Mouse (Mus musculus) midbrain, embryonic 16.5 days (tissue): ENCODE results near the gene Gm5617. TPM values are rescaled to one million over a fixed set of nuclear protein-coding genes. Genes with fewer than 3 reads are reported as not detected.
A peak's percentile ranks its signal among the peaks of the same experiment; 100 is the strongest.
"Not testable (repeated sequence)": the region's sequence is repeated elsewhere in the genome, so short reads cannot be mapped to it uniquely, and the experiment has no call there.

ENCODE experiments used
- ATAC-seq: fragments of 200-750 bp; cut with Nextera tagmentation; 2 replicates; pipeline ENCODE4 v1.8.0; 2017; ENCODE audit warnings: moderate TSS enrichment
- H3K27ac ChIP-seq: fragments of 300-500 bp; sonication (generic); 2 replicates; pipeline ENCODE4 v1.5.1; 2014; ENCODE audit warnings: mild to moderate bottlenecking, low read length, mixed read lengths
- H3K27me3 ChIP-seq: fragments of 300-500 bp; sonication (generic); 2 replicates; pipeline ENCODE4 v1.6.1; 2014; ENCODE audit warnings: low read depth, low read length, mixed read lengths; ENCODE audit not compliant: control insufficient read depth, insufficient read depth
- H3K36me3 ChIP-seq: fragments of 300-500 bp; sonication (generic); 2 replicates; pipeline ENCODE4 v1.6.1; 2014; ENCODE audit warnings: mild to moderate bottlenecking, low read length, moderate library complexity, mixed read lengths; ENCODE audit not compliant: control insufficient read depth, insufficient read depth
- H3K4me1 ChIP-seq: fragments of 300-500 bp; sonication (generic); 2 replicates; pipeline ENCODE4 v1.6.1; 2014; ENCODE audit warnings: mild to moderate bottlenecking, low read length, mixed read lengths; ENCODE audit not compliant: control insufficient read depth, insufficient read depth
- H3K4me2 ChIP-seq: fragments of 300-500 bp; sonication (generic); 2 replicates; pipeline ENCODE4 v1.6.1; 2014; ENCODE audit warnings: mild to moderate bottlenecking, low read length, mixed read lengths
- H3K4me3 ChIP-seq: fragments of 300-500 bp; sonication (generic); 2 replicates; pipeline ENCODE4 v1.5.1; 2014; ENCODE audit warnings: low read depth, mild to moderate bottlenecking, low read length, moderate library complexity, mixed read lengths
- H3K9ac ChIP-seq: fragments of 300-500 bp; sonication (generic); 2 replicates; pipeline ENCODE4 v1.6.1; 2014; ENCODE audit warnings: low read depth, low read length, mixed read lengths
- H3K9me3 ChIP-seq: fragments of 300-500 bp; sonication (generic); replicated peaks from 2 replicates; pipeline ENCODE4 v1.6.1; 2014; ENCODE audit warnings: mild to moderate bottlenecking, low read length, mixed read lengths; ENCODE audit not compliant: control insufficient read depth, poor library complexity, severe bottlenecking
- WGBS: fragments of 180-500 bp; shearing (Covaris S2); extraction: QIAGEN DNeasy Blood & Tissue Kit; methylation state at CpG from one replicate; pipeline ENCODE4 v1.1.7; 2014; 5-methylcytosine and 5-hydroxymethylcytosine counted together
- polyA plus RNA-seq: library from polyadenylated mRNA; unstranded; fragments of >200 nt; fragmentation: Nextera tagmentation; extraction: Ambion mirVana; gene quantifications from 2 replicates; pipeline ENCODE4 v1.2.1, GENCODE M21; 2015

Gene Gm5617
- polyA plus RNA-seq, 1 experiment from 2014 or later, result 21.0 TPM

DNA sequence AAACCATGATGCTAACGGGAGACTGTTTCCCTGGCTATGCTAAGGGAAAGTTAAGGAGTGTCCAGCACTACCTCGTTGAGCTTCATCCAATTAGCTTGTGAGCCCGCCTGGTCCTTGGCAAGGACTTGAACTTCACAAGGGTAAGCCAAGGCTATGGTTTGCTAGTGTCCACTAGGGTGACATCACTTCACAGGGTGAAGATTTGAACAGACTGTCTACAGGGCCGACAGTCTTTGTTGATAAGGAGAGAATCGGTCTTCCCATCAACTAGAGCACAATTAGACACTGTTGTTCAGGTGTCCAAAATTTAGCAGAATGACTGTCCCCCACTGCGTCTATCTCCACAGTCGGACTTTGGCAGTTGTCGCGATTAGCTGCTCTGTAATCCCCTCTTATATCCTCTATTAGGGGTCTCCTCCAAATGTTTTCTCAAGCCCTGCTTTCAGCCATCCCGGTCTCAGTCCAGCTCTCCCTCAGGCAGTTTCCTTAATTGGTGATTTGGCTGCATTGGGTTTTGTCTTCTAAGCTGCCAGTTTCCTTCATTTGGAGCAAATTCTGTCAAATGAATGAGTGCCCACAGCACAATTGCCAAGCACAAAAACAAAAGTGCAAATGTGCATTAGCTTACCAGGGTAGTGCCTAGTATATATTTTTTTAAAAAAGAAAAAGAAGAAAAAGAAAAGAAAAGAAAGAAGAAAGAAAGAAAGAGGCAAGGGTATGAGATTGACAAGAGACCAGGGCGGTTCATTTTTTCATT lies 21.6 kb downstream of the Gm5617 start:
- peak overlapping the region; percentile 7; the same call in 1 of the 2 replicates for H3K4me3 ChIP-seq

DNA sequence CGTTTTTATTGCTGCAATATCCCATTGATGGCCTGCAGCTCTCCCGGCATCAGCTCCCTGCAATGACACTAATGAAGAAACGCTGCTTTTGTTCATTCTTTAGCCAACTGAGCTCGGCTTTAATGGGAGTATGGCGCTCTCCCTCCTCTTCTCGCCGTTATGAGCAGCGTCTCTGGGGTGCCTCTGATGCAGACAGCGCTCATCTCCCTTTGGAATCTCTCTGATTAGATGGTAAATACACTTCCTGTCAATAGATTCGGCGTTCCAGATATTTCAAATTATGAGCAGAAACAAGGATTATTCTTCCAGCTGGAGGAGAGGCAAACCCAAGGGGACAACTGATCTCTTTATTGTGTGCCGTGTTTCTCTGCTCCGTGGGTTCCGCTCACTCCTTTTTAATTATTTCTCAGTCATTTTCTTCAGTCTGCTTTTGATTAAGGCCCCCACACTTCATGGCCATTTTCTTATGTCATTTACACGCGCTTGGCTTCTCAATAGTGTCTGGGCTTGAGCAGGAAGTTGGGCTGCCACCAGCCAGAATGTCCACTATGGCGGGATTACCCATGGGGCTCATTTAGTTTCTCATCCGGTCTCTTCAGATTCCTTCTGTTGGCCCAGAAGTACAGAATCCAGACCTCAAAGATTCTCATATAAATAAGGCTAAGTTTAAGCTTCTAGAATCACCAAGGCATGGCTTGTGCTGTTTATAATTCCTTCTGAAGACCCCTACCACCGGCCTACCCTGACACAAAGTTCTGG lies 22.3 kb downstream of the Gm5617 start:
- 42% methylated on average over 19 of the region's 19 CpGs for WGBS
- Histone ChIP-seq H3K9ac (peak overlapping the region; percentile 54; the same call in 1 of the 2 replicates), H3K4me3 (peak overlapping the region; percentile 7; the same call in 1 of the 2 replicates), H3K9me3 (no peaks in the 10 kb centered on the region), H3K27ac (peak overlapping the region; percentile 67), H3K4me1 (peaks cover 5% of the 10 kb centered on the region), H3K27me3 (no peaks in the 10 kb centered on the region), H3K36me3 (no peaks in the 10 kb centered on the region), H3K4me2 (peak overlapping the region; percentile 47)
- peak; percentile 39; the same call in 1 of the 2 replicates for ATAC-seq

More for the DNA sequence above, 21.6 kb downstream of the Gm5617 start:
- no peak overlapping the region for H3K9ac ChIP-seq
- no peaks in the 10 kb centered on the region for H3K9me3 ChIP-seq
- H3K27me3 ChIP-seq, result no peaks in the 10 kb centered on the region
- peaks cover 5% of the 10 kb centered on the region for H3K4me1 ChIP-seq
- H3K27ac ChIP-seq, result peak overlapping the region; percentile 67
- 59% methylated on average over 11 of the region's 11 CpGs for WGBS
- peak overlapping the region; percentile 47 for H3K4me2 ChIP-seq
- no peak for ATAC-seq
- H3K36me3 ChIP-seq, result no peaks in the 10 kb centered on the region

DNA sequence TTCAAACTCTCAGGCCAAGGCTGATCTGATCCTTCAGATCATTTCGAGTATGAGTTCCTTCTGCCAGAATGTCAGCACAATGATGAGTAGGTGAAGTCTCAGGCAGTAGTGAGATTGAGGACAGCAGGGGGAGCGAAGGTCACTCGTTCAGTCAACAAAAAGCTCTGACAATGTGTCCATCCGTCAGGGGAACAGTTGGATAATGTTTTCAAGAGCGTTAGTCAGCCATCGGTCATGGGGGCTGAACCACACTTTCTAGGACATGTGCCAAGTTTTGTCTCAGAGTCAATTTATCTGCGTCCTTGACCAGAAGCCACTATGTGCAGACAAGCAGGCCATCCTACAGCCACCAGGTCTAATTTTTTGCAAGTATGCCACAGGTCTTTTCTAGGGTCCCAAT lies 25.2 kb downstream of the Gm5617 start:
- H3K4me2 ChIP-seq, H3K4me3 ChIP-seq, H3K27ac ChIP-seq, ATAC-seq, H3K9ac ChIP-seq, H3K27me3 ChIP-seq, H3K9me3 ChIP-seq, H3K4me1 ChIP-seq, H3K36me3 ChIP-seq: not testable (repeated sequence)
- WGBS, result no CpG with 5 or more reads among the region's 7 CpGs

DNA sequence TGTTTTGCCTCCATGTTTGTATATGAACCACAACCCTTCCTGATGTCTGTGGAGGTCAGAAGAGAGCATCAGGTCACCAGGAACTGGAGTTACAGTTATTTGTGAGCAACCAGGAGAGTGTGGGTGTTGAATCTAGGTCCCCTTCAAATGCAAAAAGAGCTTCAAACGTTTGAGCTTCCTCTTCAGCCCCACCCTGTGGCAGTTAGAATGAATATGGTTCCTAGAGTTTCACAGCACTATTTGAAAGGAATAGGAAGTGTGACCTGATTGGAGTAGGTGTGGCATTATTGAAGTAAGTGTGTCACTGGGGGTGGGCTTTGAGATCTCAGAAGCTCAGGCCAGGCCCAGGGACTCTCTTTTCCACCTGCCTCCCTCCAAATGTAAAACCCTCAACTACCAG lies 30.3 kb downstream of the Gm5617 start:
- H3K9ac ChIP-seq, result no peak overlapping the region
- H3K4me1 ChIP-seq, result no peaks in the 10 kb centered on the region
- H3K36me3 ChIP-seq, result no peaks in the 10 kb centered on the region
- H3K27me3 ChIP-seq, result no peaks in the 10 kb centered on the region
- no peak for ATAC-seq
- 13% methylated on average over 1 of the region's 1 CpGs for WGBS
- no peak overlapping the region for H3K27ac ChIP-seq
- H3K4me3 ChIP-seq, result no peak overlapping the region
- no peaks in the 10 kb centered on the region for H3K9me3 ChIP-seq
- H3K4me2 ChIP-seq, result no peak overlapping the region

DNA sequence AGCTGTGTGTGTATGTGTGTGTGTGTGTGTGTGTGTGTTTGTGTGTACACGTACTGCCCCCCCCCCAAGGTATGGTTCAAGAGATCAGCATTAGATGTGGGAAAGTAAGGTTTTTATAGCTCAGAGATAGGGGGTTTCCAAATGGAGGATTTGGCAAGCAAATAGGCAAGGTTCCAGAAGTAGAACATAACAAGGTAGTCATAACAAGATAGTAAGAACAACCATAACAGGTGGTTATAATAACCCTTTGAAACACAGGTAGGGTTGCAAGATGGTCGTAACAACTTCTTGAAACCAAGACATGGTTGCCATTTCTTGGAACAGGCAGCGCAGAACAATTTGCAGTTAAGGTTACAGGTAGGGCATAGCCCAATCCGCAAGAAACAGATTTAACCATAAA lies 31.3 kb downstream of the Gm5617 start:
- no peak for ATAC-seq
- H3K9me3 ChIP-seq, result no peaks in the 10 kb centered on the region
- H3K27me3 ChIP-seq, result no peaks in the 10 kb centered on the region
- no peak overlapping the region for H3K4me2 ChIP-seq
- no peak overlapping the region for H3K27ac ChIP-seq
- 89% methylated on average over 4 of the region's 4 CpGs for WGBS
- H3K9ac ChIP-seq, result no peak overlapping the region
- no peak overlapping the region for H3K4me3 ChIP-seq
- H3K36me3 ChIP-seq, result no peaks in the 10 kb centered on the region
- H3K4me1 ChIP-seq, result no peaks in the 10 kb centered on the region

DNA sequence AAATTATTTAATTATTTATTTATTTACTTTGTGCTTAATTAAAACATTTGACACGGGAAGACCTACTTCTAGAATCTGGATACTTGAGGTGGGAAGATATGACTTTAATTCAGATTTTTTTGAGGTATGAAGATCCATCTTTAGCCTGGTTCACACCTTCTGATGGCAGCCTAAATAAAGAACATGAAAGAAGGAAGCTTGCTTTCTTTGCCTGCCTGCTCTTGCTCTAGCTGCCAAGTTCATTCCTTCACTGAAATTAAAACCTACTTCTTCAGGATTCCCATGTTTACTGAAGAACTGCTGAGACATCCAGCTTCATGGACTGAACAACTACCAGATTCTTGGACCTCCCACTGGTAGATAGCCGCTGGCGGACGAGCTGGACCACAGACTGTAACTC lies 36.1 kb downstream of the Gm5617 start:
- no peaks in the 10 kb centered on the region for H3K9me3 ChIP-seq
- no peak overlapping the region for H3K27ac ChIP-seq
- no peak overlapping the region for H3K4me2 ChIP-seq
- H3K27me3 ChIP-seq, result no peaks in the 10 kb centered on the region
- H3K36me3 ChIP-seq, result no peaks in the 10 kb centered on the region
- no peak for ATAC-seq
- H3K9ac ChIP-seq, result no peak overlapping the region
- H3K4me1 ChIP-seq, result no peaks in the 10 kb centered on the region
- WGBS, result 85% methylated on average over 4 of the region's 4 CpGs
- no peak overlapping the region for H3K4me3 ChIP-seq

DNA sequence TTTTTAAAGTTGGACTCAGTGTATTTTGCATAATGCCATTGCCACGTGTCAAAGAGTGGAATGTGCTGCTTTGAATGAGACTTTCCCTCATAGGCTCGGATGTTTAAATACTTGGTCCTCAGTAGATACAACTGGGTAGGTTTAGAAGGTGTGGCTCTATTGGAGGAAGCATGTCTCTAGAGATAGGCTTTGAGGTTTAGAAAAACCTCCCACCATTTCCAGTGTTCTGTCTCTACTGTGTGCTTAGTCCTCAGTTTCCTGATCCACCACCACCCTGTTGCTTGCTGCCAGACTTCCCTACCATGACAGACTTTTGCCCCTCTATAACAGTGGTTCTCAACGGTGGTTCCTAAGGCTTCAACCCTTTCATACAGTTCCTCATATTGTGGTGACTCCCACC lies 37.0 kb downstream of the Gm5617 start:
- H3K27ac ChIP-seq, result no peak overlapping the region
- no peaks in the 10 kb centered on the region for H3K4me1 ChIP-seq
- WGBS, result 67% methylated on average over 3 of the region's 3 CpGs
- H3K36me3 ChIP-seq, result no peaks in the 10 kb centered on the region
- ATAC-seq, result no peak
- no peak overlapping the region for H3K9ac ChIP-seq
- H3K4me3 ChIP-seq, result no peak overlapping the region
- H3K4me2 ChIP-seq, result no peak overlapping the region
- no peaks in the 10 kb centered on the region for H3K27me3 ChIP-seq
- H3K9me3 ChIP-seq, result no peaks in the 10 kb centered on the region

DNA sequence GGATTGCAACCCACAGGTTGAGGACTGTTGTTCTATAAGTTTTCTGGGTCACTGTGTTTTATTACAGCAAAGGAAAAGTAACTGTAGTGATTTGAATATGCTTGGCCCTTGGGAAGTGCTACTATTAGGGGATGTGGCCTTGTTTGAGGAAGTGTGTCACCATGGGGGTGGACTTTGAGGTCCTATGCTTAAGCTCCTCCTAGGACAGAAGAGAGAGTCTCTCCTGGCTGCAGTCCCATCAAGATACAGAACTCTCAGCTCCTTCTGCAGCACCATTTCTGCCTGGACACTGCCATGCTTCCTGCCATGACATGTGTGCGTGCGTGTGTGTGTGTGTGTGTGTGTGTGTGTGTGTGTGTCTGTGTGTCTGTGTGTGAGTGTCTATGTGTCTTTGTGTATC lies 37.5 kb downstream of the Gm5617 start:
- Histone ChIP-seq H3K27me3 (no peaks in the 10 kb centered on the region), H3K4me2 (no peak overlapping the region), H3K4me3 (no peak overlapping the region), H3K9ac (no peak overlapping the region), H3K27ac (no peak overlapping the region), H3K36me3 (no peaks in the 10 kb centered on the region), H3K9me3 (no peaks in the 10 kb centered on the region), H3K4me1 (no peaks in the 10 kb centered on the region)
- WGBS, result 96% methylated on average over 2 of the region's 2 CpGs
- ATAC-seq, result no peak

DNA sequence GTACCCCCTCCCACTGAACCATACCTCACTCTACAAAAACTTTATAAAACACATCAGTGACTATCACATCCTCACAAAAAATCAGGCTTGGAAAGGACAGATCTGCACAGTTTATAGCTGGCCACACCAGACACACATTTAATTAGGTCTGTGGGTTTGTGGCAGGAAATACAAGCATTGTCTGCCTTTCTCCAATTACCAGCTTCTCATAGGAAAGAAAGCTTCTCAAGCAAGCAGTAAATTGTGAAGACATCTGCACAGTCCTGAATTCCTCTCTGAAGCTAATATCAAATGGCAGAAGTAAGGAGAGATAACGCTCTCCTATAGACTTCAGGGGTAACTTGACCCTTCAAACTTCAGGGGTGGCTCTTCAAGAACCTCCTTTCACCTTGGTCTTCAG lies 41.2 kb downstream of the Gm5617 start:
- Histone ChIP-seq H3K4me1 (peaks cover 9% of the 10 kb centered on the region; the same call in 1 of the 2 replicates), H3K27me3 (no peaks in the 10 kb centered on the region), H3K4me3 (no peak overlapping the region), H3K36me3 (no peaks in the 10 kb centered on the region), H3K4me2 (no peak overlapping the region), H3K27ac (no peak overlapping the region), H3K9me3 (no peaks in the 10 kb centered on the region), H3K9ac (no peak overlapping the region)
- WGBS, result 80% methylated on average over 1 of the region's 1 CpGs
- ATAC-seq, result no peak
